Mouse (Mus musculus): ENCODE results near the gene Serinc2. TPM values are rescaled to one million over a fixed set of nuclear protein-coding genes. Genes with fewer than 3 reads are reported as not detected.

Serinc2 gene
- polyA plus RNA-seq, 1 experiment: 37.7 TPM

DNA sequence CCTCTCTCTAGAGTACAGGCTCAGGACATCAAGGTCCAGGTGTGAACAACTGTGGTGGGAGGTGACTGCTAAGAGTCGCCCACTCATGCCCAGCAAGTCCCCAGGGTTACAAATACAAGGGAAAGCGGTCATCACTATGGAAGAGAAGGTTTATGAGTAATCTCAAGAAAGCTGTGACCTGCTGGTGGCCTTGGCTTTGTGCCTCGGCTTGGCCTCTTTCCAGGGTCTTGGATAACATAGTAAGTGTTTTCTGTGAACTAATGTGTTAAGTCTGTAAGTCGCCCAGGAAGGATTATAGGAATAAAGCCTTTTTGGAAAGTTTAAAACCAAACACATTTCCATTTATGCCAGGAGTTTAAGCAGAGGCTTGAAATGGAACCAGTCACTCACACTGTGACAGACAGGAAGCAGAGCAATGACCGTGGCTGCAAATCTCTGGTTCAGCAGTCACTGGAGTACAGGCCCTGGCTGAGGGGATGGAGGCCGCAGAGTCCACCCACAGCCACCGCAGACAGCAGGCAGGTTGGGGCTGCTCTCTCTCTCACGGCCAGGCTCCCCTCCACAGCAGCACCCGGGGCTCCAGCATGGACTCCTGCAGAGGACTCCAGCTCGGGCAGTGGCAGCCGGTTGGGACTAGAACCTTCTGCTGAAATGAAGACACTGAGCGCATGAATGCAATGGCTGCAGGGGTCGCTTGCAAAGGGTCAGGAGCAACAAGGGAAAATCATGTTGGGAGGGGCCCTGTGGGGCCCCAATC, 36.9 kb upstream of the Serinc2 start:
- Histone ChIP-seq H3K4me3 (ENCODE audit: insufficient read depth, poor library complexity, severe bottlenecking) (no peak overlapping the region), H3K36me3 (ENCODE audit: control insufficient read depth, insufficient read depth) (peaks cover 7% of the 10 kb centered on the region), H3K27me3 (ENCODE audit: control insufficient read depth, insufficient read depth, insufficient read length) (no peaks in the 10 kb centered on the region), H3ac (ENCODE audit: control insufficient read depth, insufficient read length, low read depth) (no peak overlapping the region), H3K79me2 (ENCODE audit: control insufficient read depth, insufficient read depth) (no peaks in the 10 kb centered on the region), H3K79me3 (ENCODE audit: low read depth) (no peaks in the 10 kb centered on the region)
- TF ChIP-seq MAX (IDR thresholded peaks at IDR 0.05) (no peak), CEBPB (IDR thresholded peaks at IDR 0.05; ENCODE audit: low read depth) (no peak), MYOD1 (IDR thresholded peaks at IDR 0.05; ENCODE audit: control insufficient read depth, insufficient read length, low read depth) (no peak), FOSL1 (IDR thresholded peaks at IDR 0.05; ENCODE audit: insufficient read depth, low read length, poor library complexity, severe bottlenecking) (no peak), USF1 (IDR thresholded peaks at IDR 0.05; ENCODE audit: low read depth) (no peak), MYOG (IDR thresholded peaks at IDR 0.05; ENCODE audit: control insufficient read depth, extremely low read depth, insufficient read length) (no peak), CTCF (IDR thresholded peaks at IDR 0.05; ENCODE audit: control insufficient read depth, insufficient read depth, insufficient read length) (no peak)

DNA sequence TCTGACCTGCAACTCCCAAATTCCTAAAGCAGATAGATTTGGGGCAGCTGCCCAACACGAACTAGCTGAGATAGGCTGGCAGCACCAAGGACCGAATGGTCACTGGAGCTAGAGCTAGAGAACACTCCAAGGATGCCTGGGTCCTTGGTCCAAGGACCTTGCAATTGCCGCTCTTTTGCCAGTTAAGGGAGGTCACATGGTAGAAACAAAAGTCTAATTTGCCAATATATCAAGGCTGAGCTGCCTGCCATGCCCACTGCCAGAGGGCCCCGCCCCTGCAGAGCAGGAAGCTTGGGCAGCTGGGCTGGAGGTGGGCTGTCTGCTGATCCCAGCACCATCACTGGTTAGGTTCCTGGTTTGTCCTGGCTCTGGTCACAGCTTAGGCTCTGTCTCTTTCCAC, 34.5 kb upstream of the Serinc2 start:
- H3ac ChIP-seq (ENCODE audit: control insufficient read depth, insufficient read length, low read depth): no peak overlapping the region
- H3K79me2 ChIP-seq (ENCODE audit: control insufficient read depth, insufficient read depth): no peaks in the 10 kb centered on the region
- H3K36me3 ChIP-seq (ENCODE audit: control insufficient read depth, insufficient read depth): peaks cover 7% of the 10 kb centered on the region
- no peak overlapping the region for H3K4me3 ChIP-seq (ENCODE audit: insufficient read depth, poor library complexity, severe bottlenecking)
- H3K27me3 ChIP-seq (ENCODE audit: control insufficient read depth, insufficient read depth, insufficient read length): no peaks in the 10 kb centered on the region
- no peaks in the 10 kb centered on the region for H3K79me3 ChIP-seq (ENCODE audit: low read depth)
- TF ChIP-seq CEBPB (IDR thresholded peaks at IDR 0.05; ENCODE audit: low read depth) (no peak), FOSL1 (IDR thresholded peaks at IDR 0.05; ENCODE audit: insufficient read depth, low read length, poor library complexity, severe bottlenecking) (no peak), CTCF (IDR thresholded peaks at IDR 0.05; ENCODE audit: control insufficient read depth, insufficient read depth, insufficient read length) (no peak), MAX (IDR thresholded peaks at IDR 0.05) (no peak), USF1 (IDR thresholded peaks at IDR 0.05; ENCODE audit: low read depth) (no peak), MYOG (IDR thresholded peaks at IDR 0.05; ENCODE audit: control insufficient read depth, extremely low read depth, insufficient read length) (no peak), MYOD1 (IDR thresholded peaks at IDR 0.05; ENCODE audit: control insufficient read depth, insufficient read length, low read depth) (no peak)

- no peaks in the 10 kb centered on the region for H3K79me3 ChIP-seq (ENCODE audit: low read depth)
- H3K79me2 ChIP-seq (ENCODE audit: control insufficient read depth, insufficient read depth): no peaks in the 10 kb centered on the region
- H3K36me3 ChIP-seq (ENCODE audit: control insufficient read depth, insufficient read depth): peaks cover 7% of the 10 kb centered on the region
- no peak for TF ChIP-seq CEBPB (IDR thresholded peaks at IDR 0.05; ENCODE audit: low read depth)
- TF ChIP-seq MYOG (IDR thresholded peaks at IDR 0.05; ENCODE audit: control insufficient read depth, extremely low read depth, insufficient read length): no peak
- no peak for TF ChIP-seq FOSL1 (IDR thresholded peaks at IDR 0.05; ENCODE audit: insufficient read depth, low read length, poor library complexity, severe bottlenecking)
- no peak for TF ChIP-seq MYOD1 (IDR thresholded peaks at IDR 0.05; ENCODE audit: control insufficient read depth, insufficient read length, low read depth)
- no peak for TF ChIP-seq USF1 (IDR thresholded peaks at IDR 0.05; ENCODE audit: low read depth)
- no peak for TF ChIP-seq MAX (IDR thresholded peaks at IDR 0.05)
- no peak for TF ChIP-seq CTCF (IDR thresholded peaks at IDR 0.05; ENCODE audit: control insufficient read depth, insufficient read depth, insufficient read length)
- H3K27me3 ChIP-seq (ENCODE audit: control insufficient read depth, insufficient read depth, insufficient read length): no peaks in the 10 kb centered on the region
- no peak overlapping the region for H3ac ChIP-seq (ENCODE audit: control insufficient read depth, insufficient read length, low read depth)
- H3K4me3 ChIP-seq (ENCODE audit: insufficient read depth, poor library complexity, severe bottlenecking): no peak overlapping the region
These were observed 33.5 kb upstream of the Serinc2 start for GRCm38 (mm10) chr4:130312526-130312925.

GRCm38 (mm10) chr4:130309254-130309653, 30.2 kb upstream of the Serinc2 start:
- Histone ChIP-seq H3K79me2 (ENCODE audit: control insufficient read depth, insufficient read depth) (no peaks in the 10 kb centered on the region), H3K4me3 (ENCODE audit: insufficient read depth, poor library complexity, severe bottlenecking) (no peak overlapping the region), H3K27me3 (ENCODE audit: control insufficient read depth, insufficient read depth, insufficient read length) (no peaks in the 10 kb centered on the region), H3K79me3 (ENCODE audit: low read depth) (no peaks in the 10 kb centered on the region), H3K36me3 (ENCODE audit: control insufficient read depth, insufficient read depth) (no peaks in the 10 kb centered on the region), H3ac (ENCODE audit: control insufficient read depth, insufficient read length, low read depth) (no peak overlapping the region)
- TF ChIP-seq MAX (IDR thresholded peaks at IDR 0.05) (no peak), CTCF (IDR thresholded peaks at IDR 0.05; ENCODE audit: control insufficient read depth, insufficient read depth, insufficient read length) (no peak), FOSL1 (IDR thresholded peaks at IDR 0.05; ENCODE audit: insufficient read depth, low read length, poor library complexity, severe bottlenecking) (no peak), MYOD1 (IDR thresholded peaks at IDR 0.05; ENCODE audit: control insufficient read depth, insufficient read length, low read depth) (no peak), USF1 (IDR thresholded peaks at IDR 0.05; ENCODE audit: low read depth) (no peak), MYOG (IDR thresholded peaks at IDR 0.05; ENCODE audit: control insufficient read depth, extremely low read depth, insufficient read length) (no peak), CEBPB (IDR thresholded peaks at IDR 0.05; ENCODE audit: low read depth) (no peak)

DNA sequence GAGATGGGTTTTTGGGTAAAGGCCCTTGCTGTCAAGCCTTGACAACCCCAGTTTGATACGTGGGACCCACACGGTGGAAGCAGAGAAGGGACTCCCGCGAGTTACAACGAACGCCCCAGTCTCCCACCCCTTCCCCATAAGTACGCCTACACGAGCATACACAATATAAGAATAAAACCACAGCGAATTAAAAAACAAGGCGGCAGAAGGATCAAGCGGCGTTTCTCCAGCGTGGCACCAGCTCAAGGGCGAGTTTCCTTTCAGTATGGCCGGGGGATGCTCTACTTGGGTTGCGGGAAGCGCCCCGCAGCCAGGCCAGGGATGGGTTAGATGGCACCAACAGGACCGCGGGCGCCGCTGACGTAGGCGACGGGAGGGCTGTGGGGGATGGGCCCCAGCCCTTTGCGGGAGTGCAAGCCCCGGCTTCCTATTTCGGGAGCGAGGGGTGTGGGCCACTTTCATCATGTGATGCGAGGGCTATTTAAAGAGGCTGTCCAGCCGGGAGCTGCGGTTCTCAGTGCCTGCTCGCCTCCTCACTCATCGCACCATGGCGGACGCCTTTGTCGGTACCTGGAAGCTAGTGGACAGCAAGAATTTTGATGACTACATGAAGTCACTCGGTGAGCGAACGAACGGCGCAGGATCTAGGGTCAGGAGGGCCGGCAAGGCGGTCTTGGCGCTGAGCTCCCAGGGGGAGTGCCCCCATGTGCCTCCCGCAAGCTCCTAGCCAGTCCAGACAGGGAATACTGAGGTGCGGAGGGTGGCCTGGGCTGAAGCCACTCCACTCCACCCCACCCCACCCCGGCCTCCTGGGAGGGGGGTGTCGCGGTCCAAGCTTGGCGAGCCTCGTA, 29.5 kb upstream of the Serinc2 start, which contains the start of the genes Fabp3 and Gm10570:
TSS of gene Fabp3 (plus strand) at position 365 of the 851 bp plus-strand sequence.
TSS of gene Gm10570 (minus strand) at position 444 of the 851 bp plus-strand sequence.
- no peak within 1 kb of the TSS for H3K4me3 ChIP-seq (ENCODE audit: insufficient read depth, poor library complexity, severe bottlenecking)
- no peaks in the 10 kb centered on the region for H3K79me2 ChIP-seq (ENCODE audit: control insufficient read depth, insufficient read depth)
- no peaks in the 10 kb centered on the region for H3K27me3 ChIP-seq (ENCODE audit: control insufficient read depth, insufficient read depth, insufficient read length)
- H3K79me3 ChIP-seq (ENCODE audit: low read depth): no peaks in the 10 kb centered on the region
- no peaks in the 10 kb centered on the region for H3K36me3 ChIP-seq (ENCODE audit: control insufficient read depth, insufficient read depth)
- TF ChIP-seq MYOG (IDR thresholded peaks at IDR 0.05; ENCODE audit: control insufficient read depth, extremely low read depth, insufficient read length) (no peak), CTCF (IDR thresholded peaks at IDR 0.05; ENCODE audit: control insufficient read depth, insufficient read depth, insufficient read length) (no peak), MYOD1 (IDR thresholded peaks at IDR 0.05; ENCODE audit: control insufficient read depth, insufficient read length, low read depth) (no peak), USF1 (IDR thresholded peaks at IDR 0.05; ENCODE audit: low read depth) (no peak), FOSL1 (IDR thresholded peaks at IDR 0.05; ENCODE audit: insufficient read depth, low read length, poor library complexity, severe bottlenecking) (no peak), CEBPB (IDR thresholded peaks at IDR 0.05; ENCODE audit: low read depth) (no peak), MAX (IDR thresholded peaks at IDR 0.05) (no peak)
- H3ac ChIP-seq (ENCODE audit: control insufficient read depth, insufficient read length, low read depth): peak within 1 kb of the TSS; percentile 26

Measured in C2C12 (cell line).